Mouse (Mus musculus) heart, postnatal 4 days (tissue): ENCODE measurements around the gene Serp1. TPM values are rescaled to one million over a fixed set of nuclear protein-coding genes. Genes with fewer than 3 reads are reported as not detected.
A peak's percentile ranks its signal among the peaks of the same experiment; 100 is the strongest.
"Not testable (repeated sequence)": the region's sequence is repeated elsewhere in the genome, so short reads cannot be mapped to it uniquely, and the experiment has no call there.

Experiments
- DNase-seq: peaks from one replicate; pipeline ENCODE4 v3.0.0; 2021
- total RNA-seq, 2 experiments: library from RNA; stranded (reverse); gene quantifications; 2 replicates each; pipeline ENCODE4 v1.2.3; 2021

Gene Serp1
- total RNA-seq, 2 experiments from 2014 or later, result 25.6 to 26.7 TPM

GRCm38 (mm10) chr3:58504676-58505075 lies 21.0 kb downstream of the Serp1 start:
- DNase-seq, result no peak

GRCm38 (mm10) chr3:58503720-58504333 lies 21.9 kb downstream of the Serp1 start:
- no peak for DNase-seq

- no peak for DNase-seq
These were observed 23.7 kb downstream of the Serp1 start for GRCm38 (mm10) chr3:58501961-58502360.

GRCm38 (mm10) chr3:58493621-58494020 lies 32.1 kb downstream of the Serp1 start:
- no peak for DNase-seq

- peak; percentile 55 for DNase-seq
These were observed 34.9 kb downstream of the Serp1 start for GRCm38 (mm10) chr3:58490787-58491186.

- no peak for DNase-seq
These were observed 37.5 kb downstream of the Serp1 start for GRCm38 (mm10) chr3:58487999-58488775.

GRCm38 (mm10) chr3:58487121-58487520 lies 38.6 kb downstream of the Serp1 start:
- no peak for DNase-seq

- DNase-seq, result no peak
These were observed 39.8 kb downstream of the Serp1 start for GRCm38 (mm10) chr3:58485883-58486282.

GRCm38 (mm10) chr3:58478755-58479455 lies 46.8 kb downstream of the Serp1 start:
- DNase-seq, result no peak

- DNase-seq, result not testable (repeated sequence)
These were observed 50.4 kb downstream of the Serp1 start for GRCm38 (mm10) chr3:58475298-58475697.

Other genes starting within 250 kb of the Serp1 start
- gene Tsc22d2, start 111.2 kb downstream of the Serp1 start, total RNA-seq, result 10 to 100 TPM; 46.7 to 49.8 TPM
- 10 to 100 TPM; 40.9 to 42.8 TPM for gene Eif2a, start 71 bp downstream of the Serp1 start, total RNA-seq
- gene Selenot, start 50.7 kb upstream of the Serp1 start, total RNA-seq, result 100 to 1,000 TPM; 117 to 120 TPM
- gene Erich6, start 111.3 kb upstream of the Serp1 start, total RNA-seq, result under 1 TPM; 0.16 to 0.24 TPM
- gene Siah2, start 166.5 kb upstream of the Serp1 start, total RNA-seq, result 10 to 100 TPM; 16.3 to 18.5 TPM